Mouse (Mus musculus) forebrain, embryonic 13.5 days (tissue): Measurements from ENCODE around the gene Pnp. TPM values are rescaled to one million over a fixed set of nuclear protein-coding genes. Genes with fewer than 3 reads are reported as not detected.
A peak's percentile ranks its signal among the peaks of the same experiment; 100 is the strongest.
"Not testable (repeated sequence)": the region's sequence is repeated elsewhere in the genome, so short reads cannot be mapped to it uniquely, and the experiment has no call there.

Source experiments
- ATAC-seq: fragments of 200-750 bp; cut with Nextera tagmentation; 2 replicates; pipeline ENCODE4 v1.8.0; 2017
- H3K27ac ChIP-seq: fragments of 300-500 bp; sonication (generic); 2 replicates; pipeline ENCODE4 v1.5.1; 2015; ENCODE audit warnings: inconsistent platforms, mild to moderate bottlenecking, moderate library complexity
- H3K27me3 ChIP-seq: fragments of 300-500 bp; sonication (generic); 2 replicates; pipeline ENCODE4 v1.6.1; 2015; ENCODE audit warnings: mild to moderate bottlenecking, inconsistent platforms
- H3K36me3 ChIP-seq: fragments of 300-500 bp; sonication (generic); 2 replicates; pipeline ENCODE4 v1.6.1; 2015; ENCODE audit warnings: mild to moderate bottlenecking, inconsistent platforms; ENCODE audit not compliant: poor library complexity, severe bottlenecking
- H3K4me1 ChIP-seq: fragments of 300-500 bp; sonication (generic); 2 replicates; pipeline ENCODE4 v1.6.1; 2015; ENCODE audit warnings: inconsistent platforms
- H3K4me2 ChIP-seq: fragments of 300-500 bp; sonication (generic); 2 replicates; pipeline ENCODE4 v1.6.1; 2015; ENCODE audit warnings: inconsistent platforms, mild to moderate bottlenecking, moderate library complexity
- H3K4me3 ChIP-seq: fragments of 300-500 bp; sonication (generic); 2 replicates; pipeline ENCODE4 v1.5.1; 2015; ENCODE audit warnings: mild to moderate bottlenecking, inconsistent platforms
- H3K9ac ChIP-seq: fragments of 300-500 bp; sonication (generic); 2 replicates; pipeline ENCODE4 v1.6.1; 2015; ENCODE audit warnings: mild to moderate bottlenecking, inconsistent platforms
- H3K9me3 ChIP-seq: fragments of 300-500 bp; sonication (generic); replicated peaks from 2 replicates; pipeline ENCODE4 v1.6.1; 2016; ENCODE audit warnings: inconsistent platforms
- WGBS: fragments of 180-500 bp; shearing (Covaris S2); methylation state at CpG from one replicate; pipeline ENCODE4 v1.1.7; 2015; 5-methylcytosine and 5-hydroxymethylcytosine counted together
- polyA plus RNA-seq: library from polyadenylated mRNA; unstranded; fragments of >200 nt; fragmentation: Nextera tagmentation; extraction: Ambion mirVana; gene quantifications from 2 replicates; pipeline ENCODE4 v1.2.1, GENCODE M21; 2015

Gene Pnp
- polyA plus RNA-seq, 1 experiment from 2014 or later = 33.2 TPM

DNA sequence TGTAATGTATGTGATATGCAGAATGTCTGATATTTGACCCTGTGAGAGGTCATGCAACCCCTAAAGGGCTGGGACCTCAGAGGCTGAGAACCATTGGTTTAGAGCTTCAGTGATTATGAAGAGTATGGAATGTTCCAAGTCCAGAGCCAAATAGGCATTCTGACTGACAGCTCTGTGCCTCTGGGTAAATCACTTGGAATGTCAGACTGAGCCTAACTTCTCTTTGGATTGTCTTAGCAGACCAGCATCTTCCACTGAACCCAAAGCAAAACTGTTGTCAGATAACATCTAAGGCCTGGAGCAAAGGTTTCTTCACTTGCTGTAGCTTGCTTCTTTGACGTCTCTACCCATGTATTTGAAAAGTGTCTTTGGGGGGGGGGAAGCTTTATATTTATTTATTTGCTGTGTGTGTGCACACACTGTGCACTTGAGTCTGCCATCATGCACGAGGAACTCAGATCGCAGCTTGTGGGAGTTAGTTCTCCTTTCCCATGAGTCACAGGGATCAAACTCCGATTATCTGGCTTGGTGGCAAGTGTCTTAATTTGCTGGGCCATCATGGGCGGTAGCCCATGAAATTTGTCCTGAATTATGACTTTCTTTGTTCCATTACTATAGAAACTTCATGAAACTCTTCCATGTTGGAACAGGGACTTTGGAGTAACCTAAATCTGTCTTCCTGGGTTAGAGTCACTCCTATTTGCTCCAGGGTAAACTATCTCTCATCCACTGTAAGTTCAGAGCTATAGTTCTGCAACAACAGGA is 37.5 kb downstream of the Pnp start:
- no peaks in the 10 kb centered on the region for H3K27me3 ChIP-seq
- no peak overlapping the region for H3K4me3 ChIP-seq
- no peak overlapping the region for H3K9ac ChIP-seq
- no peak overlapping the region for H3K27ac ChIP-seq
- H3K4me1 ChIP-seq = peaks cover 12% of the 10 kb centered on the region
- no peaks in the 10 kb centered on the region; the same call in 1 of the 2 replicates for H3K9me3 ChIP-seq
- no peak for ATAC-seq
- H3K4me2 ChIP-seq = no peak overlapping the region
- WGBS = 75% methylated on average over 5 of the region's 5 CpGs
- no peaks in the 10 kb centered on the region for H3K36me3 ChIP-seq

DNA sequence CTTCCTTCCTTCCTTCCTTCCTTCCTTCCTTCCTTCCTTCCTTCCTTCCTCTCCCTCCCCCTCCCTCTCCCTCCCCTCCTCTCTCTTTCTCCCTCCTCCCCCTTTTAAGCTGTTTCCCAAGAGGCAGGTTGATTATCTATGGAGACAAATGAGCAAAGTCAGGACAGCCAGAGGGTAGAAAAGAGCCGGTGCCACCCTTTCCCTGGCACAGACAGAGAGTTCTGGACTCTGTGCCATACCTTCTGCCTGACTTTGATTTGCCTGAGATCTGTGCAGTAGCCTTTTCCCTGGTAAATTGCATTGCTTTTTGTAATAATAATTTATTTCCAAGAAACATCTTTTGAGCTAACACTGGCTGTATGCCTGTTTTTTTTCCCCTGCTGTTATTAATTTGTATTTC is 38.2 kb downstream of the Pnp start:
- Histone ChIP-seq H3K9ac (no peak overlapping the region), H3K4me3 (no peak overlapping the region), H3K27me3 (no peaks in the 10 kb centered on the region), H3K27ac (no peak overlapping the region), H3K9me3 (no peaks in the 10 kb centered on the region; the same call in 1 of the 2 replicates), H3K36me3 (no peaks in the 10 kb centered on the region), H3K4me1 (peaks cover 12% of the 10 kb centered on the region), H3K4me2 (no peak overlapping the region; the same call in 1 of the 2 replicates)
- 5% methylated on average over 1 of the region's 1 CpGs for WGBS
- 0 out of 2 replicates have a peak, but pooled peaks have one; percentile 43 for ATAC-seq

DNA sequence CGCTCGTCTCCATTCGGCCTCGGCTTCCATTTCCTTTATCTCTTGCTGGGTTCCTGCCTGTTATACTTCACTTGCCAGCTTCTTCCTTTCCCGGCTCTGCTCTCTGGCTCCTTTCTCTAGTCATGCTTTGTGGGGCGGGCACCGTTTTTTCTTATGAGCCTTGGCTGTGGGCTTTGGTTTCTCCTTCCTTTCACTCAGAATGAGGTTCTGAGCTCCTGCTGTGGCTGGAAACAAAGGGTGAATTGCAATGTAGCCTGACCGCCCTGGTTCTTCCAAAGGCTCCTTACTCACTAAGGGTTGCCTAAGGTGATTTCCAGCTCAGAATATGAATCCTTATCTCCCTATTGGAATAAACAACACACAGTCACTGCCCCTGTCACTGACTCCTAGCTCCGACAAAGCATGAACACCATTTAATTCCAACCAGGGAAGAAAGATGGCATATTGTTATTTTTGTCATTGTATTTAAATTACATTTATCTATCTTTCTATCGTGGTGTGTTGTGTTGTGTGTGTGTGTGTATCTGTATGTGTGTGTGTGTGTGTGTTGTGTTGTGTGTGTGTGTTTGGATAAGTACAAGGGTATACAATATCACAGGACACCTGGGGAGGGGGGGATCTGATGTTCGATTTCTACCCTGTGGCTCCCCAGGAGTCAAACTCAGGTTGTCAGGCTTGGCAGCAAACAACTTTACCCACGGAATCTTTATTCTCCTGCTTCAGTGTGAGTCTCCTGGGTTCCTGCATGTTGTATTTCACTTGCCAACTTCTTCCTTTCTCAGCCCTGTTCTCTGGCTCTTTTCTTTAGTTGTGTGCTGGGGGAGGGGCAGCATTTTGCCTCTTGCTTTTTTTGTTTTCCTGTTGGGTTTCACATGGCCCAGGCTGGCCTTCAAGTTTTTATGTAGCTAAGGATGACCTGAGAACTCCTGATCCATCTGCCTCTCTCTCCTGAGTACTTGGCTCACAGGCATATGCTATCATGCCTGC is 39.0 kb downstream of the Pnp start:
- ATAC-seq = peak; percentile 50
- no peaks in the 10 kb centered on the region for H3K36me3 ChIP-seq
- H3K4me1 ChIP-seq = peaks cover 12% of the 10 kb centered on the region
- no peaks in the 10 kb centered on the region for H3K27me3 ChIP-seq
- 0 out of 2 replicates have a peak overlapping the region, but pooled peaks have one; percentile 22 for H3K9ac ChIP-seq
- H3K27ac ChIP-seq = peak overlapping the region; percentile 31; the same call in 1 of the 2 replicates
- H3K4me2 ChIP-seq = peak overlapping the region; percentile 30; the same call in 1 of the 2 replicates
- 6% methylated on average over 12 of the region's 12 CpGs for WGBS
- H3K4me3 ChIP-seq = no peak overlapping the region
- H3K9me3 ChIP-seq = no peaks in the 10 kb centered on the region

DNA sequence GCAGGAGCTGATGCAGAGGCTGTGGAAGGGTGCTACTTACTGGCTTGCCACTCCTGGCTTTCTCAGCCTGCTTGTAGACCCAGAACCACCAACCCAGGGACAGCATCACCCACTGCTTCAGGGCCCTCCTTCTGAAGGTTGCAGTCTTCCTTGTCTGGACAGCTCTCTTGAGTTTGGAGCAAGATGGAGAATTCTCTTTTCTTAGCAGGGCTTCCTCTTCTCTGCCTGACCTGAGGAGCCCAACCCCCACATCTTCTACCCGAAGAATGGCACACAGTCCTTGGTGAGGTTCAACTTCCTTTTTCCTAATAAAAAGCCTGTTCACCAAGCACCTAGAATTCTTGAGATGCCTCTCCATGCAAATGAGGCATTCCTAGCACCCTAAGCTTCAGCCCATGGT is 39.9 kb downstream of the Pnp start:
- Histone ChIP-seq H3K4me1 (peaks cover 12% of the 10 kb centered on the region), H3K9ac (no peak overlapping the region), H3K9me3 (no peaks in the 10 kb centered on the region), H3K4me3 (no peak overlapping the region), H3K36me3 (no peaks in the 10 kb centered on the region), H3K27ac (no peak overlapping the region), H3K4me2 (no peak overlapping the region), H3K27me3 (no peaks in the 10 kb centered on the region)
- 89% methylated on average over 1 of the region's 1 CpGs for WGBS
- ATAC-seq = no peak

DNA sequence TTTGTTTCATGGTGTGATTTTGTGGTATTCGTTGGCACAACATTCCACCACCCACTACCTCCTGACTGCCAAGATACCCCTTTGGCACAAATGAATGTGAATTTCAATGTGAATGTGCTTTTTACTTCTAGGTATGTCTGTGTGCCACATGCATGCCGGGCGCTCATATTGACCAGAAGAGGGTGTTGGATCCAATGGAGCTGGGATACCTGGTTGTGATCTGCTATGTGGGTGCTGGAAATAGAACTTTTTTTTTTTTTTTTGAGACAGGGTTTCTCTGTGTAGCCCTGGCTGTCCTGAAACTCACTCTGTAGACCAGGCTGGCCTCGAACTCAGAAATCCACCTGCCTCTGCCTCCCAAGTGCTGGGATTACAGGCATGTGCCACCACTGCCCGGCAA is 42.2 kb downstream of the Pnp start:
- not testable (repeated sequence) for H3K4me3 ChIP-seq, H3K27ac ChIP-seq, H3K4me2 ChIP-seq, H3K9ac ChIP-seq, ATAC-seq, H3K27me3 ChIP-seq, H3K9me3 ChIP-seq, H3K36me3 ChIP-seq
- WGBS = 89% methylated on average over 5 of the region's 5 CpGs
- peaks cover 14% of the 10 kb centered on the region for H3K4me1 ChIP-seq

DNA sequence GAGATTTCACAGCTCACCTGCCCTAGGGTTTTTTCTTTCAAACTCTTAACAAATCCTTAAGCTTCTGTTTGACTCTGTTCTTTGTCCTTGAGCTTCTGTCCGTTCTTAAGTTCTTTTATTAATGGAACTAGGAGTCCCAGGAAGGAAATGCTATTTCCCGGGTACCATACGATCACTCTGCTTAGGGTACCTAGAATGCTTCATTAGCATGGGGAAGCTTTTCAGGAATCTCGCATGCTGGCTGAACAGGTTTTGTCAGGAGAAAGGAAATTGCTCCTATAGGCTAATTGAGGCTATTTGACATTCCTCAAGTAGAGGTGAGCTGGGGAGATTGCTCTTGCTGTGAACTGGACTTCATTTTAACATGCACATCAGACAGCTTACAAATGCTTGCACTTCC is 42.8 kb downstream of the Pnp start:
- WGBS = 17% methylated on average over 4 of the region's 4 CpGs
- Histone ChIP-seq H3K9me3 (no peaks in the 10 kb centered on the region), H3K27me3 (no peaks in the 10 kb centered on the region), H3K4me2 (no peak overlapping the region), H3K4me1 (peaks cover 12% of the 10 kb centered on the region), H3K4me3 (no peak overlapping the region), H3K9ac (no peak overlapping the region), H3K36me3 (no peaks in the 10 kb centered on the region), H3K27ac (no peak overlapping the region)
- ATAC-seq = no peak

DNA sequence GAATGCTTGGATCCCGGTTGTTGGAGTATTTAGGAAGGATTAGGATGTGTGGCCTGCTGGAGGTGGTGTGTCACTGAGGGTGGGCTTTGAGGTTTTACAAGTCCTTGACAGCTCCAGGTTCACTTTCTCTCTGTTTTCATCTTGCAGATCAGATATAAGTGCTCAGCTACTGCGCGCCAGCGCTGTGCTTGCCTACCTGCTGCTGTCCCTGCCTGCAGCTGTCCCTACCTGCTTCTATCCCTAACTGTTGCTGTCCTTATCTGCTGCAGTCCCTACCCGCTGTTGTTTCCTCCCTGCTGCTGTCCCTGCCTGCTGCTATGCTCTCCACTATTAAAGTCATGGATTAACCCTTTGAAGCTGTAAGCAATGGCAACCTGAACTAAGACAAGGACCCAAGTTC is 44.1 kb downstream of the Pnp start:
- H3K9me3 ChIP-seq = no peaks in the 10 kb centered on the region
- H3K4me2 ChIP-seq = no peak overlapping the region
- ATAC-seq = no peak
- H3K27me3 ChIP-seq = no peaks in the 10 kb centered on the region
- H3K4me3 ChIP-seq = no peak overlapping the region
- H3K4me1 ChIP-seq = peaks cover 5% of the 10 kb centered on the region
- 45% methylated on average over 5 of the region's 5 CpGs for WGBS
- no peaks in the 10 kb centered on the region for H3K36me3 ChIP-seq
- no peak overlapping the region for H3K9ac ChIP-seq
- H3K27ac ChIP-seq = no peak overlapping the region

DNA sequence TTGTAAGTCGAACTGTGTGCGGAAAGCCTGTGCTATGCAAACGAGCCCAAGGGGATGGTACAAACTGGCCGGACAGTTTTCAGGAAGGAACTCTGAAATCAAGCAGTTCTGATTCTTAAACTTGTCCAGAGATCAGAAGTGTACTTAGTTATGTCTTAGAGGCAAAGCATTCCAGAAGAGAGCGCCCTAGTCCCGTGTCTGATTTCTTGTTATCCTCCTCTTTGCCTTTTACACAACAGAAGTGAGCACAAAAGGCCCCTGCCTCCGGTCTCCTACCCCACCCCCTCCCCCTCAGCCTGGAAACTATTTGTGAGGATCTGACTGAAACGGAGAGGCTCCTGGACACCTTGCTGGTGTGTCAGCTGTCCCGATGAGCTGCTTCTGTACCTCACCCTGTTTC is 45.8 kb downstream of the Pnp start:
- ATAC-seq = no peak
- 9% methylated on average over 9 of the region's 9 CpGs for WGBS
- H3K27ac ChIP-seq = no peak overlapping the region
- peak overlapping the region; percentile 31; the same call in 1 of the 2 replicates for H3K4me2 ChIP-seq
- H3K36me3 ChIP-seq = no peaks in the 10 kb centered on the region
- H3K4me1 ChIP-seq = peaks cover 3% of the 10 kb centered on the region; the same call in 1 of the 2 replicates
- H3K9me3 ChIP-seq = no peaks in the 10 kb centered on the region
- no peak overlapping the region for H3K9ac ChIP-seq
- H3K4me3 ChIP-seq = no peak overlapping the region
- H3K27me3 ChIP-seq = no peaks in the 10 kb centered on the region

DNA sequence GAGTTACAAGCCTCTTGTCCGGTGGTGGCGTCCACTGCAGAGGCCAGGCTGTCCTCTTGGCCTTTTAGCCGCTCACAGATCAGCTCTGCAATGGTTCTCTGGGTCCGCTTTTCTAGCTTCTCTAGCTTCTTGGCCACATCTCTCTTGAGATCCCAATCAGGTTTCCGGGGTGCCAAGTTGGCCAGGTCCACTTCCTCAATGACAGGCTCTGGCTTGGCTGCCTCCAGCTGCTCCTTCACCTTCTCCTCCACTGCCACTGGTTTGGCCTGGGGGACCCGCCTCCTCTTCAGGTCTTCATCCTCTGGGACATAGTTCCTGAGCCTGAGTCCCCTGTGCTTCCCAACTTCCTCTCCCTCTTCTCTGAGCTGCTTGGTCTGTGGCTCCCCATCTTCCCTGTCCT is 47.6 kb downstream of the Pnp start:
- H3K36me3 ChIP-seq, H3K9ac ChIP-seq, ATAC-seq, H3K9me3 ChIP-seq, H3K27me3 ChIP-seq, H3K27ac ChIP-seq, H3K4me1 ChIP-seq, H3K4me3 ChIP-seq, H3K4me2 ChIP-seq: not testable (repeated sequence)
- 93% methylated on average over 6 of the region's 6 CpGs for WGBS

DNA sequence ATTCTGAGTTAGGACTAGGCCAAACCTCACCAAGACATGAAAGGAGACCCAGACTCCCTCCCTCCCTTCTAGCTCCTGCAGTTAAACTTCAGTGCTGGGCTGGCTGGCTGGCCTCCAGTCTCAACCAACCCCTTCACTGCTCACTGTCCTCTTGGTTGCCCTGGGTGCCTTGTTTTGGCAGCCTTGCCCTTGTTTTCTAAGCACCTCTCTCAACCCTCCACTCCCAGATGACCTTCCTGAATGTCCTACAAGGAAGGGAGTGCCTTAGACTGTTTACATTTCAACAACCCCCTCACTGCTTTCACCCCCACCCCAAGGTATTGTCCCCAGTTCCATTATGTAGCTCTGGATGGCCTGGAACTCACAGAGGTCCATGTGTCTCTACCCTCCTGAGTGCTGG is 48.7 kb downstream of the Pnp start:
- no peak overlapping the region for H3K9ac ChIP-seq
- no peak overlapping the region for H3K4me3 ChIP-seq
- no peaks in the 10 kb centered on the region for H3K9me3 ChIP-seq
- ATAC-seq = no peak
- H3K4me2 ChIP-seq = no peak overlapping the region
- H3K27ac ChIP-seq = no peak overlapping the region
- H3K4me1 ChIP-seq = peaks cover 3% of the 10 kb centered on the region; the same call in 1 of the 2 replicates
- no peaks in the 10 kb centered on the region for H3K36me3 ChIP-seq
- no peaks in the 10 kb centered on the region for H3K27me3 ChIP-seq

DNA sequence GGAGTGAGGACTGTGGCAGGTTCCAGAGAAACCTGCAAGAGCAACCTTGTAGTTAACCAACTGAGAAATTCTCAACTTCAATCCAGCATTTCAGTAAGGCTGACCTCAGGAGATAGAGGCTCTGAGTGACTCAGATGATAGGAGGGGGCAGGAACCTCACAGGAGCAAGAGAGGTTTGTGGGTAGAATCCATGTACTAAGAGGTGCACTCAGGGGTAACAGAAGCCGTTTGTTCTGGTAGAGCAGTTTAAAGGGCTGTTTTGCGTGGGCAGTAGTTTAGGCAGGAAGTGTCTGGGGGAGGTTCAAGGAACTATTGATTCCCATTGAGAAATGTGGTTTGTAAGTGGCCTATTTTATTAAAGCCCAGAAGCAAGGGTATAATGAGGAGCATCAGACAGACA is 50.3 kb downstream of the Pnp start:
- no peak overlapping the region for H3K4me2 ChIP-seq
- no peaks in the 10 kb centered on the region for H3K9me3 ChIP-seq
- no peaks in the 10 kb centered on the region for H3K27me3 ChIP-seq
- no peak for ATAC-seq
- no peak overlapping the region for H3K27ac ChIP-seq
- H3K9ac ChIP-seq = no peak overlapping the region
- no peaks in the 10 kb centered on the region for H3K36me3 ChIP-seq
- peaks cover 3% of the 10 kb centered on the region; the same call in 1 of the 2 replicates for H3K4me1 ChIP-seq
- 50% methylated on average over 2 of the region's 2 CpGs for WGBS
- no peak overlapping the region for H3K4me3 ChIP-seq

DNA sequence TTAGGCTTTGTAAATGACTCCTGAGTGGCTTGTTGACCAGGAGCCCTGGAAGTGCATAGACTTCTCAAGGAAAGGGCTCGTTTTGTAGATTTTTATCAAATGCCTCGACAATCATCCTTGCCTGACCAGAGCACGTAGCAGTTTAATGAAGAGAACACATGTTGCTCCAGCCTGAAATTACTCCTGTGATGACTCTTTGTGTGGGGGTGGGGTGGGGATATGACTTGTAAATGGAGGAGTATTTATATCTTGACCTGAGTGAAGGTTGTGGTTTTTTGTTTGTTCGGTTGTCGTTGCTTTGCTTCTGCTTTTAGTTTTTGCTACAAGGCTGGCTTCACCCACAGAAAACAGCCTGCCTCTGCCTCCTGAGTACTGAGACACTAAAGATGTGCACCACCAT is 51.0 kb downstream of the Pnp start:
- no peaks in the 10 kb centered on the region for H3K27me3 ChIP-seq
- no peak overlapping the region for H3K4me3 ChIP-seq
- no peak overlapping the region for H3K27ac ChIP-seq
- 88% methylated on average over 5 of the region's 5 CpGs for WGBS
- H3K4me1 ChIP-seq = peaks cover under 1% of the 10 kb centered on the region; the same call in 1 of the 2 replicates
- H3K36me3 ChIP-seq = no peaks in the 10 kb centered on the region
- H3K9ac ChIP-seq = no peak overlapping the region
- H3K4me2 ChIP-seq = no peak overlapping the region
- H3K9me3 ChIP-seq = no peaks in the 10 kb centered on the region
- ATAC-seq = no peak
